In genomic region chr1:173879225-173879987, GRCm38 (mm10) we compare ENCODE assay signal across 10 mouse cellular contexts. TPM values are rescaled to one million over a fixed set of nuclear protein-coding genes. Genes with fewer than 3 reads are reported as not detected.
DNase-seq lines count a peak whose midpoint lies in the region; ATAC-seq and TF ChIP-seq lines count a peak whose summit lies in the region.
"Not testable (repeated sequence)": the region's sequence is repeated elsewhere in the genome, so short reads cannot be mapped to it uniquely, and the experiment has no call there.
"Had no signal": no experiment of that assay in that cellular context is flagged by ENCODE, and none has a peak within 500 bp of the region (broad histone marks: within the 10 kb centered on the region; RNA-seq: fewer than 3 reads in every experiment).

No protein-coding gene starts in this region.

- peak; percentile 39 to 44 for DNase-seq in B cell, adult 2 months
- peak; percentile 16 for DNase-seq in heart, adult 8-10 months (ENCODE audit: low spot score)
- DNase-seq in kidney, adult 2 months: not testable (repeated sequence)
- DNase-seq in naive thymus-derived CD4-positive, alpha-beta T cell, adult 2 months (ENCODE audit: low read depth): peak; percentile 34
- DNase-seq in thymus, adult 2 months: peak; percentile 12

- peak overlapping the region; percentile 37 for H3K4me3 ChIP-seq in kidney, adult 2 months (ENCODE audit: insufficient read depth, low read depth, low read length)
- H3K4me3 ChIP-seq in macrophage (ENCODE audit: inconsistent target): peak overlapping the region; percentile 78
- peak overlapping the region; percentile 47 for H3K4me3 ChIP-seq in thymus, adult 2 months (ENCODE audit: control insufficient read depth, insufficient read depth, low read length)

- not testable (repeated sequence) for H3K27me3 ChIP-seq in kidney, adult 2 months (replicated peaks; ENCODE audit: control insufficient read depth, insufficient read depth, low read length); thymus, adult 2 months (ENCODE audit: control insufficient read depth, insufficient read depth, low read length)

- 50% methylated on average over 5 of the region's 5 CpGs for WGBS in kidney, adult 2 months
- 5% methylated on average over 5 of the region's 5 CpGs for WGBS in macrophage (ENCODE audit: missing documents)
- 3% methylated on average over 5 of the region's 5 CpGs for WGBS in thymus, adult 2 months

- ATAC-seq in activated CD4-positive, CD25-positive, alpha-beta regulatory T cell, adult 4 months: peak; percentile 25
- peak; percentile 62 for ATAC-seq in common myeloid progenitor, adult 5-6 weeks (replicated peaks; ENCODE audit: low read depth, poor library complexity, severe bottlenecking)

- H3K36me3 ChIP-seq in kidney, adult 2 months (ENCODE audit: control insufficient read depth, insufficient read depth, low read length); macrophage (ENCODE audit: inconsistent target); thymus, adult 2 months (ENCODE audit: control insufficient read depth, insufficient read depth, low read length): not testable (repeated sequence)

- TF ChIP-seq POLR2A in kidney, adult 2 months (IDR thresholded peaks at IDR 0.05; ENCODE audit: low read depth, low read length); thymus, adult 2 months (IDR thresholded peaks at IDR 0.05; ENCODE audit: control insufficient read depth, extremely low read depth, insufficient read depth, low read length, poor library complexity): not testable (repeated sequence)

- not testable (repeated sequence) for TF ChIP-seq CTCF in kidney, adult 2 months (conservative IDR thresholded peaks at IDR 0.05; ENCODE audit: insufficient read depth, insufficient read length, low read depth, low read length); thymus, adult 2 months (IDR thresholded peaks at IDR 0.05; ENCODE audit: borderline replicate concordance, control insufficient read depth, extremely low read depth, insufficient read depth, low read length, poor library complexity)

- H3K4me1 ChIP-seq in kidney, adult 2 months (ENCODE audit: control insufficient read depth, insufficient read depth, low read length); thymus, adult 2 months (replicated peaks; ENCODE audit: control insufficient read depth, insufficient read depth, low read length): not testable (repeated sequence)

- peak overlapping the region; percentile 26 for H3K27ac ChIP-seq in kidney, adult 2 months (ENCODE audit: insufficient read depth, low read depth, low read length)
- H3K27ac ChIP-seq in macrophage: peak overlapping the region; percentile 86
- H3K27ac ChIP-seq in thymus, adult 2 months (ENCODE audit: control insufficient read depth, insufficient read depth, low read length): peak overlapping the region; percentile 84

- peaks cover 54% of the 10 kb centered on the region for H3K79me2 ChIP-seq in macrophage (ENCODE audit: inconsistent target)

RNA-seq across cellular contexts. Expression of gene Ifi211, which starts 33.4 kb away (rescaled TPM):
- 1 to 10 TPM; 3.1 to 3.2 TPM for polyA plus RNA-seq in activated CD4-positive, CD25-positive, alpha-beta regulatory T cell, adult 4 months (2017; shearing (Covaris generic))
- total RNA-seq in common myeloid progenitor, adult 5-6 weeks (2017): 2.5 and 4.8 TPM in 2 replicates
- total RNA-seq in heart, adult 8-10 months (2022): 1 to 10 TPM; 1.3 to 2.7 (median 1.5) TPM
- 0.65 and 0.77 TPM in 2 replicates for polyA plus RNA-seq in kidney, adult 2 months (2012; rRNA removed)
- total RNA-seq in macrophage (2018; cell fraction: chromatin; rRNA removed): 100 to 1,000 TPM in 23 of 26 experiments, 10 to 100 TPM in 3; 74.2 to 796 (median 409) TPM
- 1,000 to 10,000 TPM in 4 of 26 experiments, 100 to 1,000 TPM in 22; 193 to 1,156 (median 826) TPM for total RNA-seq in macrophage (2018; cell fraction: cytosol; rRNA removed)
- total RNA-seq in macrophage (2018; cell fraction: nucleus; rRNA removed): 100 to 1,000 TPM; 122 to 927 (median 619) TPM
- 272 to 390 TPM (median 361 TPM) in 3 replicates for polyA plus RNA-seq in macrophage (2018)
- polyA plus RNA-seq in thymus, adult 2 months (2012; rRNA removed): 2.2 and 2.8 TPM in 2 replicates
- total RNA-seq: left cerebral cortex, postnatal 14 days; midbrain, postnatal 0 days had no signal

Comparison
In these comparisons a context has a peak if more than half of its experiments do, and no peak if none do; other contexts are left out.
1. H3K27ac ChIP-seq: peak in every context shown above with its lines; median percentile 86 in macrophage; 84 in thymus, adult 2 months; 26 in kidney, adult 2 months.
2. RNA of gene Ifi211, which starts 33.4 kb away (polyA plus RNA-seq): 272 to 390 TPM in macrophage; 3.1 to 3.2 TPM in activated CD4-positive, CD25-positive, alpha-beta regulatory T cell, adult 4 months, 2.2 to 2.8 TPM in thymus, adult 2 months and 0.65 to 0.77 TPM in kidney, adult 2 months; every median in the first group is over 10 times any median in the second.
3. Peak in every context shown above with its lines, with median percentiles within 50 percentile points of each other: H3K4me3 ChIP-seq.